Mouse (Mus musculus): ENCODE measurements around the gene Dnajc3.

Dnajc3 gene

GRCm38 (mm10) chr14:118983396-118983795 lies 45.6 kb downstream of the Dnajc3 start:
- DNase-seq (ENCODE audit: low spot score): no peak

- DNase-seq (ENCODE audit: low spot score): no peak
Observed at GRCm38 (mm10) chr14:118984161-118984560, 46.4 kb downstream of the Dnajc3 start.

- DNase-seq (ENCODE audit: low spot score): peak; percentile 85
Observed at GRCm38 (mm10) chr14:118986653-118987522, 49.1 kb downstream of the Dnajc3 start.

- DNase-seq (ENCODE audit: low spot score): no peak
Observed at GRCm38 (mm10) chr14:118987523-118988496, 50.0 kb downstream of the Dnajc3 start.

- DNase-seq (ENCODE audit: low spot score): no peak
Observed at GRCm38 (mm10) chr14:118995226-118995925, 57.6 kb downstream of the Dnajc3 start.

GRCm38 (mm10) chr14:119003320-119003719 lies 65.5 kb downstream of the Dnajc3 start:
- DNase-seq (ENCODE audit: low spot score): peak; percentile 30

- DNase-seq (ENCODE audit: low spot score): peak; percentile 20
Observed at GRCm38 (mm10) chr14:119005834-119006233, 68.1 kb downstream of the Dnajc3 start.

GRCm38 (mm10) chr14:119006441-119007102 lies 68.8 kb downstream of the Dnajc3 start:
- no peak for DNase-seq (ENCODE audit: low spot score)

GRCm38 (mm10) chr14:119007103-119007951 lies 69.6 kb downstream of the Dnajc3 start:
- peak; percentile 98 for DNase-seq (ENCODE audit: low spot score)

- peak; percentile 22 for DNase-seq (ENCODE audit: low spot score)
Observed at GRCm38 (mm10) chr14:119008031-119008590, 70.3 kb downstream of the Dnajc3 start.

- DNase-seq (ENCODE audit: low spot score): no peak
Observed at GRCm38 (mm10) chr14:119009531-119009930, 71.8 kb downstream of the Dnajc3 start.

- DNase-seq (ENCODE audit: low spot score): peak; percentile 53
Observed at GRCm38 (mm10) chr14:119012607-119013431, 75.0 kb downstream of the Dnajc3 start.

GRCm38 (mm10) chr14:119013549-119013948 lies 75.8 kb downstream of the Dnajc3 start:
- no peak for DNase-seq (ENCODE audit: low spot score)

GRCm38 (mm10) chr14:119025889-119026288 lies 88.1 kb downstream of the Dnajc3 start:
- DNase-seq (ENCODE audit: low spot score): peak; percentile 60

GRCm38 (mm10) chr14:119027130-119027529 lies 89.4 kb downstream of the Dnajc3 start:
- DNase-seq (ENCODE audit: low spot score): peak; percentile 82

GRCm38 (mm10) chr14:119027675-119028253 lies 90.0 kb downstream of the Dnajc3 start:
- no peak for DNase-seq (ENCODE audit: low spot score)

Data from retina, embryonic 14.5 days (tissue).